In genomic region chr5:24470600-24470999, GRCm38 (mm10) we compare ENCODE assay signal across 9 mouse cellular contexts. TPM values are rescaled to one million over a fixed set of nuclear protein-coding genes. Genes with fewer than 3 reads are reported as not detected.
DNase-seq lines count a peak whose midpoint lies in the region; ATAC-seq lines count a peak whose summit lies in the region.
"Had no signal": no experiment of that assay in that cellular context is flagged by ENCODE, and none has a peak within 500 bp of the region (broad histone marks: within the 10 kb centered on the region; RNA-seq: fewer than 3 reads in every experiment).

No protein-coding gene starts in this region.

- H3K9me3 ChIP-seq in forebrain, embryonic 14.5 days (replicated peaks; ENCODE audit: control insufficient read depth, low read length): no peaks in the 10 kb centered on the region
- H3K9me3 ChIP-seq in hindbrain, embryonic 15.5 days: no peaks in the 10 kb centered on the region
- H3K9me3 ChIP-seq in stomach, embryonic 14.5 days (ENCODE audit: control insufficient read depth, low read depth, low read length): no peaks in the 10 kb centered on the region

- peaks cover 21% of the 10 kb centered on the region; the same call in 1 of the 2 replicates for H3K27me3 ChIP-seq in forebrain, embryonic 14.5 days (replicated peaks; ENCODE audit: control insufficient read depth, insufficient read depth, low read length)
- H3K27me3 ChIP-seq in hindbrain, embryonic 15.5 days: peaks cover 6% of the 10 kb centered on the region; the same call in 1 of the 2 replicates
- H3K27me3 ChIP-seq in stomach, embryonic 14.5 days (ENCODE audit: control insufficient read depth, insufficient read depth, low read length): no peaks in the 10 kb centered on the region

- no peak overlapping the region for H3K27ac ChIP-seq in forebrain, embryonic 14.5 days (ENCODE audit: low read depth, low read length)
- no peak overlapping the region for H3K27ac ChIP-seq in hindbrain, embryonic 15.5 days (replicated peaks)
- no peak overlapping the region for H3K27ac ChIP-seq in stomach, embryonic 14.5 days (ENCODE audit: low read length)

- peaks cover 15% of the 10 kb centered on the region for H3K4me1 ChIP-seq in forebrain, embryonic 14.5 days (ENCODE audit: control insufficient read depth, insufficient read depth, low read length)
- peaks cover 51% of the 10 kb centered on the region for H3K4me1 ChIP-seq in hindbrain, embryonic 15.5 days (replicated peaks)
- H3K4me1 ChIP-seq in stomach, embryonic 14.5 days (ENCODE audit: control insufficient read depth, insufficient read depth, low read length): peaks cover 30% of the 10 kb centered on the region

- peak; percentile 65 for ATAC-seq in cerebellum, adult (ENCODE audit: insufficient number of reproducible peaks, low FRiP score, low TSS enrichment)
- ATAC-seq in forebrain, embryonic 14.5 days: peak; percentile 70
- ATAC-seq in hindbrain, embryonic 15.5 days (ENCODE audit: low FRiP score, low read depth): peak; percentile 55; the same call in 1 of the 2 replicates
- peak; percentile 35; the same call in 1 of the 2 replicates for ATAC-seq in stomach, embryonic 14.5 days (ENCODE audit: insufficient number of reproducible peaks, insufficient read depth, low FRiP score, low read depth)

- peak; percentile 80 for DNase-seq in layer of hippocampus, adult 11-12 months (ENCODE audit: low spot score)
- no peak for DNase-seq in layer of hippocampus, postnatal 36 days
- DNase-seq in forebrain, embryonic 14.5 days (ENCODE audit: low spot score): peak; percentile 88
- peak; percentile 83 for DNase-seq in liver
- peak; percentile 21 to 32 for DNase-seq in monocyte, adult 2 months (ENCODE audit: low read depth in 1 of 2, low spot score in 2 of 2)

- no peak overlapping the region for H3K4me2 ChIP-seq in forebrain, embryonic 14.5 days (ENCODE audit: low read length)
- H3K4me2 ChIP-seq in hindbrain, embryonic 15.5 days: no peak overlapping the region
- H3K4me2 ChIP-seq in stomach, embryonic 14.5 days (replicated peaks; ENCODE audit: low read depth, low read length): no peak overlapping the region

- H3K9ac ChIP-seq in forebrain, embryonic 14.5 days (ENCODE audit: low read length): no peak overlapping the region
- no peak overlapping the region for H3K9ac ChIP-seq in hindbrain, embryonic 15.5 days
- H3K9ac ChIP-seq in stomach, embryonic 14.5 days (replicated peaks; ENCODE audit: low read depth, low read length): no peak overlapping the region

- no peak overlapping the region for H3K4me3 ChIP-seq in forebrain, embryonic 14.5 days (ENCODE audit: low read depth, low read length)
- H3K4me3 ChIP-seq in hindbrain, embryonic 15.5 days: no peak overlapping the region
- no peak overlapping the region for H3K4me3 ChIP-seq in stomach, embryonic 14.5 days (ENCODE audit: low read depth, low read length)
- H3K4me3 ChIP-seq: myocyte had no signal

- no peaks in the 10 kb centered on the region for H3K36me3 ChIP-seq in forebrain, embryonic 14.5 days (ENCODE audit: control insufficient read depth, insufficient read depth, low read length)
- no peaks in the 10 kb centered on the region for H3K36me3 ChIP-seq in hindbrain, embryonic 15.5 days
- H3K36me3 ChIP-seq in stomach, embryonic 14.5 days (ENCODE audit: control insufficient read depth, insufficient read depth, low read length): peaks cover under 1% of the 10 kb centered on the region; the same call in 1 of the 2 replicates

- WGBS in forebrain, embryonic 14.5 days: 8% methylated on average over 5 of the region's 5 CpGs
- 9% methylated on average over 5 of the region's 5 CpGs for WGBS in hindbrain, embryonic 15.5 days
- 13% methylated on average over 5 of the region's 5 CpGs for WGBS in stomach, embryonic 14.5 days

RNA-seq across cellular contexts. Expression of gene Agap3, which starts 18.6 kb away (rescaled TPM):
- 100 to 1,000 TPM; 635 to 641 TPM for total RNA-seq in layer of hippocampus, postnatal 36 days (2021)
- 47.5 and 49.5 TPM in 2 replicates for polyA plus RNA-seq in forebrain, embryonic 14.5 days (2014; fragmentation: Nextera tagmentation; extraction: Ambion mirVana)
- polyA plus RNA-seq in hindbrain, embryonic 15.5 days (2015; fragmentation: Nextera tagmentation; extraction: Ambion mirVana): 112 and 124 TPM in 2 replicates
- polyA plus RNA-seq in stomach, embryonic 14.5 days (2014; fragmentation: Nextera tagmentation; extraction: Ambion mirVana): 25.3 and 25.6 TPM in 2 replicates

RNA-seq across cellular contexts. Expression of gene Tmub1, which starts 22.9 kb away (rescaled TPM):
- total RNA-seq in layer of hippocampus, postnatal 36 days (2021): 10 to 100 TPM; 18.6 to 19.8 TPM
- polyA plus RNA-seq in forebrain, embryonic 14.5 days (2014; fragmentation: Nextera tagmentation; extraction: Ambion mirVana): 45.5 and 47.5 TPM in 2 replicates
- 55.1 and 64.2 TPM in 2 replicates for polyA plus RNA-seq in hindbrain, embryonic 15.5 days (2015; fragmentation: Nextera tagmentation; extraction: Ambion mirVana)
- 25.5 and 27.6 TPM in 2 replicates for polyA plus RNA-seq in stomach, embryonic 14.5 days (2014; fragmentation: Nextera tagmentation; extraction: Ambion mirVana)

RNA-seq across cellular contexts. Expression of gene Fastk, which starts 25.5 kb away (rescaled TPM):
- 100 to 1,000 TPM; 121 to 144 TPM for total RNA-seq in layer of hippocampus, postnatal 36 days (2021)
- polyA plus RNA-seq in forebrain, embryonic 14.5 days (2014; fragmentation: Nextera tagmentation; extraction: Ambion mirVana): 89.3 and 94.3 TPM in 2 replicates
- 96.8 and 113 TPM in 2 replicates for polyA plus RNA-seq in hindbrain, embryonic 15.5 days (2015; fragmentation: Nextera tagmentation; extraction: Ambion mirVana)
- 98.5 and 102 TPM in 2 replicates for polyA plus RNA-seq in stomach, embryonic 14.5 days (2014; fragmentation: Nextera tagmentation; extraction: Ambion mirVana)

RNA-seq across cellular contexts. Expression of gene Slc4a2, which starts 47.0 kb away (rescaled TPM):
- 10 to 100 TPM; 25.6 to 33.2 TPM for total RNA-seq in layer of hippocampus, postnatal 36 days (2021)
- 11.5 and 14.6 TPM in 2 replicates for polyA plus RNA-seq in forebrain, embryonic 14.5 days (2014; fragmentation: Nextera tagmentation; extraction: Ambion mirVana)
- 25.1 and 26.8 TPM in 2 replicates for polyA plus RNA-seq in hindbrain, embryonic 15.5 days (2015; fragmentation: Nextera tagmentation; extraction: Ambion mirVana)
- polyA plus RNA-seq in stomach, embryonic 14.5 days (2014; fragmentation: Nextera tagmentation; extraction: Ambion mirVana): 30.6 and 32.2 TPM in 2 replicates

RNA-seq across cellular contexts. Expression of gene Cdk5, which starts 47.3 kb away (rescaled TPM):
- total RNA-seq in layer of hippocampus, postnatal 36 days (2021): 100 to 1,000 TPM; 122 TPM
- 106 and 113 TPM in 2 replicates for polyA plus RNA-seq in forebrain, embryonic 14.5 days (2014; fragmentation: Nextera tagmentation; extraction: Ambion mirVana)
- polyA plus RNA-seq in hindbrain, embryonic 15.5 days (2015; fragmentation: Nextera tagmentation; extraction: Ambion mirVana): 115 and 123 TPM in 2 replicates
- 46.4 and 47.7 TPM in 2 replicates for polyA plus RNA-seq in stomach, embryonic 14.5 days (2014; fragmentation: Nextera tagmentation; extraction: Ambion mirVana)

Comparison
In these comparisons a context has a peak if more than half of its experiments do, and no peak if none do; other contexts are left out.
1. DNase-seq: peak in layer of hippocampus, adult 11-12 months (single experiment), forebrain, embryonic 14.5 days (single experiment), liver (single experiment) and monocyte, adult 2 months (2 of 2); none in layer of hippocampus, postnatal 36 days (0 of 2).
2. Peak in every context shown above with its lines, with median percentiles within 50 percentile points of each other: ATAC-seq.